Mouse (Mus musculus) ES-E14 (cell line): ENCODE data around the gene Cacna1e.

Experiments
- CHD2 ChIP-seq: IDR thresholded peaks from 2 replicates; pipeline ENCODE4 v1.6.1; 2014; ENCODE audit warnings: mild to moderate bottlenecking, low read depth, low read length, inconsistent platforms
- MAFK ChIP-seq: IDR thresholded peaks from 2 replicates; pipeline ENCODE4 v1.6.1; 2014; ENCODE audit warnings: mild to moderate bottlenecking, low read depth, low read length, inconsistent platforms; ENCODE audit not compliant: insufficient read depth
- ZNF384 ChIP-seq: IDR thresholded peaks from 2 replicates; pipeline ENCODE4 v1.6.1; 2012; ENCODE audit warnings: low read depth, low read length, inconsistent platforms

GRCm38 (mm10) chr1:154888018-154888417 lies 3.7 kb upstream of the Cacna1e start:
- TF ChIP-seq MAFK (no peak), ZNF384 (no peak), CHD2 (no peak)
